Mouse (Mus musculus) embryonic fibroblast, embryonic 13.5 days (primary cell): Measurements from ENCODE around the gene Lrch1.

ENCODE experiments used
- CTCF ChIP-seq: IDR thresholded peaks from 2 replicates; pipeline ENCODE4 v1.5.1; 2011; ENCODE audit warnings: mild to moderate bottlenecking, control low read depth, low read length, moderate library complexity, borderline replicate concordance; ENCODE audit not compliant: insufficient read depth
- POLR2A ChIP-seq: IDR thresholded peaks from 2 replicates; pipeline ENCODE4 v1.6.1; 2011; ENCODE audit warnings: low read depth, mild to moderate bottlenecking, control low read depth, low read length, moderate library complexity

DNA sequence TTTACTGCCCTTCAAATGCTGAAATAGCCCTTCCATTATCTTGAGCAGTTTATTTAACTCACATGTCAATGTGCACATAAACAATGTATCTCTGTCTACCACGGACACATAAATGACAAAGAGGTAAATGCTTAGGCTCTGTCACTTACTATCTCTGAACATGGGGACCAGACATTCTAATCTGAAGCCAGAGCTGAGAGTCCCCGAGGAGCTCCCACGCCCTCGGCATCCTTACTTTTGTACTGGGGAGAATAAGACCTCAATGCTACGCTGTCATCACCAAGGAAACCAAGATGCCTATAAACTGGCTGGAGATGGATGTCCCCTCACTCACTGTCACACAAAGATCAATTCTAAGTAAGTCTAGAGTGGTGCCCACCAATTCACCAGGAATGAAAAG is 157.1 kb downstream of the Lrch1 start:
- TF ChIP-seq CTCF (no peak), POLR2A (no peak)
